Mouse (Mus musculus) adrenal gland, postnatal 10 days (tissue): ENCODE data around the gene Tnnc1. TPM values are rescaled to one million over a fixed set of nuclear protein-coding genes. Genes with fewer than 3 reads are reported as not detected.

Experiments used
- DNase-seq: peaks from one replicate; pipeline ENCODE4 v3.0.0; 2021; ENCODE audit warnings: mixed read lengths
- total RNA-seq, 2 experiments: library from RNA; stranded (reverse); gene quantifications; 2 replicates each; pipeline ENCODE4 v1.2.3; 2021

The Tnnc1 gene
- total RNA-seq, 2 experiments from 2014 or later, result 11.1 to 45.0 TPM

DNA sequence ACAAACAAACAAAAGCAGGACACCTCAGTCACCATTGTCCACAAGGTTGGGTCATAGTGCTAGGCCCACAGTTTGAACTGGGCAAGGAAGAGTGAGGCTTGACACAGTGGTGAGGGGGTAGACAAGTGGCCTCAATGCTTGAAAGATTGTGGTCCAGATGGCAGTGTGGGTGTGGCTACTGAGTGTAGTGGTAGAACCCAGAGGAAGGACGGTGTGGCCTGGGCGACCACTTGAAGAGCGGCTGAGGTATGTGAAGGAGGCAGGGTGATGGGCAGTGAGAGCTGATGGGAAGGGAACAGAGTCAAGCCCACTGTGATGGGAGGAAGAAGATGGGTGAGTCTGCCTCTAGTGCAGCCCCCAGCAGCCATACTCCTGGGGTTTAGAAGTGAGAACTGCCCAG lies 6.6 kb downstream of the Tnnc1 start:
- DNase-seq, result no peak

DNA sequence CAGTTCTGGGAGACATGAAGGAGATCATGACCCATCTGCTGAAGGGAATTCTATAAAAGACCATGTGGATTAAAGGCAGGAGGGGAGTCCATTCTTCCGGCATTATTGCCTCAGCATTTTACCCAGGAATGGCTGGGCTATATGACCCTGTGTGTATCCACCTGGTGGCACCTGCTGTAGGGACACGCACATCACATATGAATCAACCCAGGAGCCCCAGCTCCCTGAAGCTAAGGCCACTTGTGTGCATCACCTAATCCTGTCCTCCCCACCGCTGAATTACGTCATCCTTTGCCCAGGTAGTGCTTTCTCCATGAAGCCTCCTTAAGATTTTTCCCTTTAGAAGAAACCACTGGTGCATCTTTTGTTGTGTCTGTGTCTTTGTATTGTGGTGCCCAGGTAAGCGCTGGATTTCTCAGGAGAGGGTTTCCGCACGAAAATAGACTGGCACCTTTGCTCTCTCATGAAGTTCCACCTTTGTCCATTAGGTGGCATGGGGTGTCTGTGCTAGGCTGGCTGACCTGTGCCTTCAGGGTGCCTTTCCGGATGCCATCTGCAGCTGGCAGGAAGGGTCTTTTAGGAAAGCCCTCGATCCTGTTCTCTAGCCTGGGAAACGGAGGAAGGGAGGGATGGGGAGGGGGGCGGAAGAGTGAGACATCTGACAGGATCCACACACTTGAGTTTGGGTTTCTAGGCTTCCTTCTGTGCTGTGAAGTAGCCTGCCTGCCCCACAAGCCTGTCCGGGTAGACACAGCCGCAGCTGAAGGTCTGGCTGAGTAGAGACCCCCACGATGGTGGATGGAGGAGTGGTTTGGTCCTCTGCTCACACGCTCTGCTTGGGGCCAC lies 7.3 kb downstream of the Tnnc1 start:
- peak; percentile 79 for DNase-seq

DNA sequence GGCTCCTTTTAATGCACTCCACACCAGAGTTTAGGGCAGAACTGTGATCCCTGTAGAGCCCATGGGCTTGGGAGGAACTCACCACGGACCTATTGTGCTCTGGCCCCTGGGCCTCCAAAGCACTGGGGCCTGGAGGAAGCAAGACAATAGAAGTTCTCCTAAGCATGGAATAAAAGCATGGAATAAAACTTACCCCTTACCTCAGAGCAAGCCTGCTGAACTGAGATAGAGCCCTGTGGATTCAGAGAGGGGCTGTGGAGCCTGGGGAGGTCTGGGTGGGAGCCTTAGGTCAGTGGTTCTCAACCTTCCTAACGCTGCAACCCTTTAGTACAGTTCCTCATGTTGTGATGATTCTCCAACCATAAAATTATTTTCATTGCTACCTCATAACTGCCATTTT lies 8.7 kb downstream of the Tnnc1 start, which contains the start of gene Nisch:
Gene Nisch, minus strand, starts transcription at position 101 of the 400 bp plus-strand sequence.
- DNase-seq, result no peak

DNA sequence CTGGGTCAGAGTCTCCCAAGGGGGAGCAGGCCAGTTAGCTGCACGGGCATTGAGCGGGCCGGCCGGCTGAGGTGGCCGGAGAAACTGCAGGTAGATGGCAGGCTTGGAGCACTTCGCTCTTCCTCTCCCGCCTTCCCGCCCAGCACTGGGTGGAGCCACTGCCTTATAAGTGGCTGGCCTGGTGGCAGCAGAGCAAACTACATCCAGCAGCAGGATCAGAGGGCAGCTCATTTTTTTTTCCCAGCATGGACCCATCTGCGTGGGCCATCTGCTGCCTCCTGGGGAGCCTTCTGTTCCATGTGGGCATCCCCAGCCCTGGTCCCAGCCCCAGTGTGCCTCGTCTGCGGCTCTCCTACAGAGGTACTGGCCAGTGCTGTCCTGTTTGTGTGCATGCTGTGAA lies 9.6 kb downstream of the Tnnc1 start, which contains the start of gene Sema3g:
Gene Sema3g, plus strand, starts transcription at position 195 of the 400 bp plus-strand sequence.
- peak; percentile 78 for DNase-seq

DNA sequence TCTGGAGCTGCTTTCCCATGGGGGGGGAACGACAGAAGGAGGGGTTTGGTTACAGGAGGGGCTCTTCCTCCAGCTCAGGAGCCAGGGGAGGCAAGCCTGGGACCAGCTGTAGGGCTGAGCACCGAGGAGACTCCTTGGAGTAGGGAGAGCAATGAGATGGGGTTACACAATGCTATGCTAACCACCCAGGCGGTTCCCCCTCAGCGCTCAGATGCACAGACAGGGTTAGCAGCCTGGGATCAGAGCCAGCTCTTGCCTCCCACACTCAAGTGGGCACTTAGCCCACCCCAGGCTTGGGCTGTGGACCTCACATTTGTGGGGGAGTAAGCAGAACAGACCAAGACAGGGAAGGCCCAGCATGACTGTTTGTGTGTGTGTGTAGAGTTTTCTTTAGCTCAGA lies 18.9 kb downstream of the Tnnc1 start:
- DNase-seq, result peak; percentile 31

DNA sequence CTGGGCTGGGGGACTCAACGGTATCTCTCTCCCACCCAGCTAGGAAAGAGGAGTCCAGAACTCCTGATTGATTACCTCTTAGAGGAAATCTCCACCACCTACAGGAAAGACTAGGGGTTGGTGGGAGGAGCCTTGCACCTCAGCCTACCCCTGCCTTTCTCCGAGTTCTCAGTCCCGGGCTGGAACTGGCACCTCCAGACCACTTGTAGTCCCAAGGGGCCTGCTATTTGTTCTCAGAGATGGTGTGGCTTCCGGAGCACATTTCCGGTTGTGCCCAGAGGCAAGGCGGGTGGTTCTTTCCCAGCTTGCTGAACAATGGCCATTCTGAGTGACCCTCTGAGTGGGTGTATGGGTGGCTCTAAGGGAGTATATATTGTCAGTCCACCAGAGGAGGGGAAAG lies 20.1 kb downstream of the Tnnc1 start:
- peak; percentile 44 for DNase-seq

DNA sequence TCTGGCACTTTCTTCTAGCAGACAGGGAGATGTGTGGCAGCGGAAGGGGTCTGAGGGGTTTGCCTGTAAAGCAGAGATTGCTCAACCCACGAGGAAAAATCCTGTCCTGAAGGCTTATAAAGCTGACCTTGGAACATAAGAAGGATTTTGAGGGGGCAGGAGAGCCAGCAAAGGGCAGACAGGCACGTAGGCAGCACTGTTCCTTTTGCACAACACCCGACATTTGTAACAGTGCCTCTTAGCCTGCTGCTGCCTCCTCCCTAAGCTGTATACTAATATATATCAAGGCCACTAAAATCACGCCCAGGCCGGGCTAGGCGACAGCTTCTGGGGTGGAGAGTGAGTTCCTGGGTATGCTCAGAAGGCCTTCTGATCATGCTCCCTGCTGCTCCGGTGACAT lies 22.3 kb downstream of the Tnnc1 start:
- peak; percentile 41 for DNase-seq

DNA sequence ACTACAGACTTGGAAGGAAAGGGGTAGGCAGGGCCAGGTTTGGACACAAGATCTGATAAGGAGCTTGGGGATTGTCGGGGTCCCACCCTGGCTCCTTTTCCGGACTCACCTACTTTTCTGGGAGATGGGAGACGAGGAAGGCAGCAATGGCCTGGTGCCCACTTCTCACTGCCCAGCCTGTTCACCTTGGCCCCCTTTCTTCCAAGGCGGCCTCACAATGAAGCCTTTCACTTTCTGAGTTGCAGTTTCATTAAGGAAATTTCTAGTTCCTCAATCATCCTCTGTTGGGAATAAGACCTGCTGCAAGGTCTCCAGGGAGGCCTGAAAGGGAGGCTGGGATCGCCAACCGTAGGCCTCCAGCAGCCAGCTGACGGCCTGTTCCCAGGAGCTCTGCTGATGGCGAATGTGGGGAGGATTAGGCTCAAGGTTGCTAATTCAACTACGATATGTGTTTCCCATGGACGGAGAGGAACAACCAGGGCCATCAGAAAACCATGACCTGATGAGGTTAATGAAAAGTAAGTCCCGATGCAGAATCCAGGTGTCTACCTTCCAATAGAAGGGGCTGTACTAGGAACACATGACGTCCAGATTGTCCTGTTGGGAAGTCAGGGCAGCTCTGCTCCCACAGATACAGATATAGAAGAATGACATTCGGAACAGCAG lies 24.4 kb downstream of the Tnnc1 start:
- DNase-seq, result peak; percentile 55

DNA sequence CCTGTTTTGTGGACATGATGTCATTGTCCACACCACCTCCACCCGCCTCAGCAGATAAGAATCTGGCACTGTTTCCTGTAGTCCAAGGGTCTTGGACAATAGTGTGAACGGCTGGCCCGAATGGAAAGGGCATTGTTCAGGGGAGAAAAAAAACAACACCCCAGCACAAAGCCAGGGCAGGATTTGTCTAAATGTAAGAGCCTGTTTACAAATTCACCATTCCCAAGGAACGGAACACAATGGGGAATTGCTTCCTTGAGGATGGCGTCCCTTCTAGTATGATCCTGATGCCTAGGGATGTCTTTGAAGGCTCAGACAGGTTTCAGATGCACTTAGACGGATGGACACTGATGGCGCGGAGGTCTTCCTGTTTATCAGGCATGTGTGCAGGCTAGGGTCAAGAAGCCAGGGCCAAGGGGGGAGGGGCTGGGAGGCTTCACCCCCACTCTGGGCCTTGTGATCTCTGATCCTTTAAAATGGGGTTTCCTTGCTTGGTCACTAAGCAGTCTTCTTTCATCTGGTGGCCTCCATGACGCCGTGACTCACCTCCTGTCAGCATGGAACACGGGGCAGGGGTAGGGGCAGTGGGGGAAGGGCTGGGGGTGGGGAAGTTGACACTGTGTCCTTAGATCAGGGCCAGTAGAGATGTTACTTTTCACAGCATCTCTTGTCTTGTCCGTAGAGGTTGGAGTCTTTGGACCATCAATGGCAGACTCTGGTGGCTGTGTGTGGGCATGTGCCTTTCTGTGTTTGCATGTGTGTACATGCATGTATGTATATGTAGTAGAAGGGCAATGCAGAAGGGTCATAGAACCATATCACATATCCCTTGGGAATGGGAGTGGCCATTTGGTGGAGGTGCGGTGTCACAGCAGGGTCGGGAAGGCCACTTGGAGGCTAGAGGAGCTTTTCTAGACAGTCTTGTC lies 25.2 kb downstream of the Tnnc1 start:
- DNase-seq, result peak; percentile 40

DNA sequence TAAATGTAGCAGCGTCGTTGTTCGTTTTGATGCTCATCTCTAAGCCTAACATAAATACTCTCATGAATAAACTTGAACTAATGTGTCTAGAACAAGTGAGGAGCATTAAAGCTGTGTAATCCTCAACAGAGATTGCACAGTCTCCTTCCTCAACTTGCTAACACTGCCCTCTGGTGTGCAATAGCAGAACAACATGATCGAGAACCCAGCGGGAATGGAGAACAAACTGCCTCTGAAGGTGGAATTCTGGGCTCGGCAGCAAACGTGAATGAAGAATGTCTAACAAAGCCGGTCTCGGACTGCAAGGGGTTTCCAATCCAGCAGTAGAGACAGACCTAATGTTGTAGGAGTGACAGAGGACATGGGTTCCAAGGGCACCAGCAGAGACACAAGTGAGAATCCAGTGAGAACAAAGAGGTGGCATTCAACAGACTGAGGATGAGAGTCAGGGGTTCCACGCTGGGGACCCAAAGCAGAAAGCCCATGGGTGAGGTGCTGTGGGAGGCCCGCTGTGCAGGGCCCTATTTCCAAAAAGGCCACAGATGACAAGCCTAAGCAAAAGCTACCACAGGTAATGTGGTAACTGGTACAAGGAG lies 26.0 kb downstream of the Tnnc1 start:
- peak; percentile 91 for DNase-seq

DNA sequence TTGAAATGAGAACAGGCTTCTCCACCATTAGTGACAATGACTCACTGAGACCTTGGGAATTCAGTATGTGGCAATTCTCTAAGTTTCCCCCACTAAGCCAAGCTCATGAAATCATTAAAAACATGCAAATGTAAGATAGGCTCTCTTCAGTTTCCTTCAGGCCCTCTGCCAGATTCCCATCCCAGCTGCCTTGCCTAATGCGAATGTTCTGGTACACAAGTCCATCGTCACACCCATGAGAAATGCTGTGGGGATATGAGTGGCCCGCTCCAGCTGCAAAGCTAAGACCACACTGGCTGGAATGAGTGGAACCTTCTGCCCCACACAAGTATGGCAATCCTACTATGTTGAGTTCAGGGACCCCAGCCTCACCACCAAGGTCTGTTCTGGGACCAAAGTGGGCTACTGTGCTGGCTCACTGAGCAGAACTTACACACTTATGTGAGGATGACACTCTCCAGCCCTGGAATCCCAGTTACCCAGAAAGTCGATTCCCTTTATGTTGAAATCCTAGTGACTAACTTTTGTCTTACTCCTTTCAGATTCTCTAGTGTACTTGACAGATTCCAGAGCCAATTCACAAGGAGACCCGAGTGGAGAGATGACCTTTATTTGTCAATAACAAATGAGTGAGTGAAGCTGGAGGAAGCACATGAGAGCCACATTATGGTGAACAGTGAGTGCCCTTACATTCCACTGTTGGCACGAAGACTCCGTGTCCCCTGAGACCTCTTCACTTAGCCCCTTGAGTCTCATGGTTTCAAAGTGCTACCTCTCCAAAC lies 29.2 kb downstream of the Tnnc1 start:
- peak; percentile 53 for DNase-seq

DNA sequence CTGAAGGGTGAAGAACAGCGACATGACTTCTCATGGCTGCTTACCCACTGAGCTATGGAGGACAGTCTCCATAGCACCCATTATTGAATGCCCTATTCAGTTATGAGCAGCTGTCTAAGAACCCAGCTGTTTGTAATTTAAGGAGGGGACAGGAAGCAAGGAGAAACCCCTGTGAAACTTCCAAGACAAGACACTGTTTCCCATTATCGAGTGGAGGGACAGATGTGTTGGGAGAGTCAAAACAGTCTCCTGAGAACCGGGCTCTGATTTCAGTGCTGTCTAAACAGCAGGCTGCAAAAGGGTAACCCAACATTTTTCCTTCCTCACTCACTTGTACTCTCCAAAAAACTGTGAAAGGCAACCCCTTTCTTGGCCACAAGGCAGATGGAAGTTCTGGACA lies 32.4 kb downstream of the Tnnc1 start:
- no peak for DNase-seq

DNA sequence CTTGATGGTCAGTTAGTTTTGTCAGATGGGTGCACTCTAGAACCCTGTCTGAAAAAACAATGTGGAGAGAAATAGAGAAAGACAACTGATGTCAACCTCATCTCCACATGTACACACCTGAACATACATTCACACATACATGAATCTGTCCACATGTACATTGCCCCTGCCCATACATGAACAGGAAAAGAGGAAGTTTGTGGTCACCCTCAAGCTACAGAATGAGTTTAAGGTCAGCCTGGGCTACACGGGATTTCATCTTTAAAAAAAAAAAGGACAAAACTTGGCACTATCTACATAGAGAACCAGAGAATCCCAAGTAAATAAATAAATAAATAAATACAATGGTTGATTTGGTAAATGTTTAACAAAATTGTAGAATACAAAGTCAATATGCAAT lies 36.7 kb downstream of the Tnnc1 start:
- no peak for DNase-seq

DNA sequence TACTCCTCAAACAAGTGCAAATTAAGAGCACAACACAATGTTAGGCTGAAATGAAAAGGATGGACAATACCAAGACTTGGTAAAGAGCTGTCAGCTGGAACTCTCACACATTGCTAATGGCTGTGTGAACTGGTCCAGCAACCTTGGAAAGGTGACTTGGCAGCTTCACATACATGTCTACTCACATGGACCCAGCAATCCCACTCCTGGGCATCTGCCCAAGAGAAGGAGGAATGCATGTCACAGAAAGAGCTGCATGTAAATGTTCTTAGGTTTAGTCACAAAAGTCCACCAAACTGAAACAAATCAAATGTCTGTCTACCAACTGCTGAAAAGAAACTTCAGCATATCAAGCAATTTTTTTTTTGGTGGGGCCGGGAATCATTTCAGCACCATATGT lies 37.8 kb downstream of the Tnnc1 start:
- no peak for DNase-seq

DNA sequence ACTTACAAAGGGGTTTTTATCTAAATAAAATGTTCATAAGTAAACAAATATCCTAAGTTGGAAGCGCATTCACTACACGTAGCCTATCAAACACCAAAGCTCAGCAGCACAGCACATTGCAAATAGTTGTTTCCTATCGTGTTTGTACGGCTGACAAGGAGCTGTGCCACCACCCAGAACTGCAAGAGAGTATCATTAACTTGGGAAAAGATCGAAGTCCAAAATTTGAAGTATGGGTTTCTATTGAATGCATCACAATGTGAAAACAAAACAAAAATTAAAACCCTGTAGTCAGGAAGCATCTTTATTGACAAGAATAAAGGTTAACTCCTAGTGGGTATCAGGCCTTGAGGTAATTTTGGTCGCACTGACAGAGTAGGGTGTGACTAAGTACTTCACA lies 40.3 kb downstream of the Tnnc1 start:
- no peak for DNase-seq

DNA sequence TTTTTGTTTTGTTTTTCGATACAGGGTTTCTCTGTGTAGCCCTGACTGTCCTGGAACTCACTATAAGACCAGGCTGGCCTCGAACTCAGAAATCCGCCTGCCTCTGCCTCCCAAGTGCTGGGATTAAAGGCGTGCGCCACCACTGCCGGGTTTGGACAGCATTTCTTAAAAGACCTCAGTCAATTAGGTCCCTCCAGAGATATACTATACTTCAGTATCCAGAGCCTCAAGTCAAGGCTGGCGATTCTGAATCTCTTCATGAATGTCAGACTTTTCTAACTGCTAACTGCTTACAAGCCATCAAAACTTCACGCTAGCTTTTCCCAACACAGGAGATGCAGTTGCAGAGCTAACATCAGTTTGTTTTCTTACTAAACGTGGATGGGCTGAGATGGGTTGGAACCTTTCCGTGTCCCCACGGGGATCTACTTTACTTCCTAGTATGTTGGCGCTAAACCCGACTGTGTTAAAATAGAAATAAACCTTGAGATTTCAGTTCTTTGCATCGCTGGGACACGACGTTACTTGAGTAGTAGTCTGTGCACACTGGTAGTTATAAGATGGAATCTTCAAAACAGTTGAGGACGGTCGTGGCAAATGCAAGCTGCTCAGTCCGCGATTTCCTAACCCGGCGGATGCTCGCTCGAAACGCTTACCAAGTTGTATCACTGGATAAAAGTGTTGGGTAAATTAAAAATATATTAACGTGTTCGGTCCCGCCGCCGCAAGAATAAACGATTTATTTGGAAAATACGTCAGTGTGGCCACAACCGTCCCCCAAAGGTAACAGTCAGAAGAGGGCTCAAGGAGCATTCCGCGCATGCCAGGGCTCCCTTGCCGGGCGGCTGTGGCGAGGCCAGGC lies 42.3 kb downstream of the Tnnc1 start:
- no peak for DNase-seq

DNA sequence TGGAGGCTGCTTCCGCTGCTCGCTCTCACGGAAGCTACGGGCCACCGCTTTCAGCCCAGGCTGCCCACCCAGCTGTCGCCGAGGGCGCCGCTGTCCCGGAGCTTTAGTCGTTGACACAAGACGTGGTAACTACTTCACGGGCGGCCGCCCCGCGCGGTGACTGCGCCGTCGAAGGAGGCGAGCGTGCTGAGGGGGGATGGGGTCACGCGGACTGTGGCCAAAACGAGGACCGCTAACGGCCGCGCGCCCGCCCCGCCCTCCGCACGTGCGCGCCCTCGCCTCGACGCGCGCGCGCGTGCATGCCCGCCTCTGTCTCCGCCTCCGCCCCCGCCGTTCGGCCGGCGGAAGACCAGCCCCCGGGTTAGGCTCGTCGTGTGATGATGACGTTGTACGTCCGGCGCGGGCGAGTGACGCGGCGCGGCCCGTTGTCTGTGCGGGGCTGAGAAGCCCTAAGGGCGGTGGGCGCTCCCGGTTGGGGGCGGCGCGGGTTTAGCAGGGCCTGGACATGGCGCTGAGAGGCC lies 43.0 kb downstream of the Tnnc1 start, which contains the start of the genes Phf7 and Bap1:
Gene Phf7, minus strand, starts transcription at position 234 of the 521 bp plus-strand sequence.
Gene Bap1, plus strand, starts transcription at position 367 of the 521 bp plus-strand sequence.
- DNase-seq, result peak; percentile 98

DNA sequence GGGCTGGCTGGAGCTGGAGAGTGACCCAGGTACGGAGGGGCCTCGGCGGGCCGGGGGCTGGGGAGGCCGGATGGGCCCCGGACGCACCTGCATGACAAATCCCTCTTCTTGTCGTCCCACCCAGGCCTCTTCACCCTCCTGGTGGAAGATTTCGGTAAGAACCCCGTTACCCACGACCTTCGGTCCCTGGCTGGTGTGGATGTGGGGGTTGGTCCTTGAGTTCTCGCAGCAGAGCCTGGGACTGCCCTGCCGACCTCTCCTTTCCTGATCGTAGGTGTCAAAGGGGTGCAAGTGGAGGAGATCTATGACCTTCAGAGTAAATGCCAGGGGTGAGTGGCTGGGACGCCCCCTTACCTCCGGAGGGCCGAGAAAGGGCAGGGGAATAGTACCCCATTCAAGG lies 43.5 kb downstream of the Tnnc1 start:
- DNase-seq, result no peak

DNA sequence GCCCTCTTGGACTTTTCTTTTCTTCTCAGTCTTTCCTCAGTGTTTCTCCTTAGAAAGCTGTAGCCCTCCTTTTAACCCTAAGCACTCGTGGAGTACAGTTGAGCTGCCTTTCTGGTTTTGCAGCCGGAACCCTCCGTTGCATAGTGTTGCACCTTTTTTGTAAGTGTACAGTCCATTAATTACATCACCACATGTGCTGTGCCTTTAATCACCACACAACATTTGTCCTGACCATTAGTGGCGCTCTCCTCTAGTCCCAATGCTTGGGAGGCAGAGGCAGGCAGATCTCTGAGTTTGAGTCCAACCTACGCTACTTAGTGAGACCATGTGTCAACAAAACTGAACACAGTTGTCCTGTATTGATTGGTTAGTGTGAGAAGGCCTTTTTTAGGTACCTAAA lies 44.0 kb downstream of the Tnnc1 start:
- DNase-seq, result no peak
